Mouse (Mus musculus) kidney, postnatal 14 days (tissue): ENCODE data around the gene Defb36.

Source experiments
- DNase-seq: peaks from one replicate; pipeline ENCODE4 v3.0.0; 2022; ENCODE audit warnings: mixed read lengths

The Defb36 gene

GRCm38 (mm10) chr2:152604057-152604456, at the start of gene Defb36:
Defb36 (plus strand) TSS chr2:152604327.
- peak; percentile 54 for DNase-seq

GRCm38 (mm10) chr2:152556655-152557054, 47.5 kb upstream of the Defb36 start:
- DNase-seq = no peak

- no peak for DNase-seq
Observed at GRCm38 (mm10) chr2:152569038-152569437, 35.1 kb upstream of the Defb36 start, which contains the start of gene Gm17416. Gm17416 (plus strand) TSS chr2:152569338.

GRCm38 (mm10) chr2:152569881-152570280, 34.2 kb upstream of the Defb36 start:
- no peak for DNase-seq

- DNase-seq = peak; percentile 60
Observed at GRCm38 (mm10) chr2:152570313-152570712, 33.8 kb upstream of the Defb36 start.

GRCm38 (mm10) chr2:152572114-152572794, 31.9 kb upstream of the Defb36 start, which contains the start of gene Defb21:
Defb21 (plus strand) TSS chr2:152572744.
- no peak for DNase-seq

- DNase-seq = no peak
Observed at GRCm38 (mm10) chr2:152573484-152573883, 30.6 kb upstream of the Defb36 start.

GRCm38 (mm10) chr2:152580107-152580506, 24.0 kb upstream of the Defb36 start, which contains the start of gene Defb19:
Defb19 (minus strand) TSS chr2:152580312.
- DNase-seq = no peak

- no peak for DNase-seq
Observed at GRCm38 (mm10) chr2:152580612-152581011, 23.5 kb upstream of the Defb36 start.

GRCm38 (mm10) chr2:152586926-152587560, 17.1 kb upstream of the Defb36 start:
- peak; percentile 27 for DNase-seq

- no peak for DNase-seq
Observed at GRCm38 (mm10) chr2:152588450-152588849, 15.7 kb upstream of the Defb36 start.

GRCm38 (mm10) chr2:152589021-152589420, 15.1 kb upstream of the Defb36 start:
- DNase-seq = no peak

- DNase-seq = no peak
Observed at GRCm38 (mm10) chr2:152599299-152599698, 4.8 kb upstream of the Defb36 start, which contains the start of gene Defb45. Defb45 (minus strand) TSS chr2:152599399.

- no peak for DNase-seq
Observed at GRCm38 (mm10) chr2:152600076-152600475, 4.1 kb upstream of the Defb36 start.

GRCm38 (mm10) chr2:152601275-152601960, 2.7 kb upstream of the Defb36 start:
- DNase-seq = no peak

GRCm38 (mm10) chr2:152607746-152608145, 3.6 kb downstream of the Defb36 start:
- peak; percentile 15 for DNase-seq

- DNase-seq = no peak
Observed at GRCm38 (mm10) chr2:152608719-152609118, 4.6 kb downstream of the Defb36 start.

GRCm38 (mm10) chr2:152612193-152612592, 8.1 kb downstream of the Defb36 start:
- DNase-seq = no peak

GRCm38 (mm10) chr2:152615563-152615962, 11.4 kb downstream of the Defb36 start:
- DNase-seq = peak; percentile 84

- DNase-seq = no peak
Observed at GRCm38 (mm10) chr2:152616470-152616869, 12.3 kb downstream of the Defb36 start.

- no peak for DNase-seq
Observed at GRCm38 (mm10) chr2:152617374-152617773, 13.2 kb downstream of the Defb36 start.

GRCm38 (mm10) chr2:152620367-152621134, 16.4 kb downstream of the Defb36 start:
- DNase-seq = no peak

GRCm38 (mm10) chr2:152622151-152622550, 18.0 kb downstream of the Defb36 start:
- DNase-seq = no peak
